8 mouse cellular contexts compared by ENCODE assay signal in the genomic region with DNA sequence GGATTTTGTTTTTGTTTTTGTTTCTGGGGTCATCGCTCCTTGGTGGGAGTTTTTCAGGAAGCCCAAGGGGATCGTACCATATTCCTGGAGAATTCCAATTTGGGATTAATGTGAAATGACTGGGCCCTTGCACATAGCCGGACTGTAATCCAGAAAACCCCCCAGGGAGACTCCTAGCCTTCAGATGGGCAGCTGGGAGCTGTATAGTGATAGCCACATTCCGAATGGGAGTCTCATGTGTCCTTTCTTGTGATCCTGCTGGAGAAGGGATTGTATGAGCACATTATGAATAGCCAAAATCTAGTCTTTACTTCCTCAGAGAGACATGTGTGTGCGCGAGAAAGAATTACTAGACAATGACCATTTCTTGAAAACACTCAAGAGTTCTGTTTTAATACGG. TPM values are rescaled to one million over a fixed set of nuclear protein-coding genes. Genes with fewer than 3 reads are reported as not detected.
A peak's percentile ranks its signal among the peaks of the same experiment; 100 is the strongest.
DNase-seq lines count a peak whose midpoint lies in the region; ATAC-seq and TF ChIP-seq lines count a peak whose summit lies in the region.

No protein-coding gene starts in this region.

- ATAC-seq in lung, embryonic 14.5 days (ENCODE audit: insufficient read depth): no peak
- ATAC-seq in forebrain, postnatal 0 days: no peak
- no peak for ATAC-seq in neural tube, embryonic 15.5 days (ENCODE audit: low FRiP score)

- H3K4me3 ChIP-seq in lung, embryonic 14.5 days (ENCODE audit: low read depth, low read length): peak overlapping the region; percentile 92
- peak overlapping the region; percentile 75 for H3K4me3 ChIP-seq in forebrain, postnatal 0 days (ENCODE audit: low read depth, low read length)
- H3K4me3 ChIP-seq in limb, embryonic 10.5 days: peak overlapping the region; percentile 90
- H3K4me3 ChIP-seq in neural tube, embryonic 15.5 days (replicated peaks): peak overlapping the region; percentile 95

- DNase-seq in lung, embryonic 14.5 days: peak; percentile 8
- DNase-seq in lung, postnatal 36 days: no peak
- no peak for DNase-seq in forebrain, postnatal 0 days
- DNase-seq in limb, embryonic 10.5 days (ENCODE audit: low spot score): no peak
- DNase-seq in frontal cortex, postnatal 36 days (ENCODE audit: low spot score in 2 of 2): no peak
- no peak for DNase-seq in c-Kit-positive CD71-positive TER-119-positive erythroid progenitor cells, embryonic 14.5 days (ENCODE audit: low spot score)
- no peak for DNase-seq in kidney, postnatal 36 days

- 49% methylated on average over 7 of the region's 7 CpGs for WGBS in lung, embryonic 14.5 days
- WGBS in forebrain, postnatal 0 days: 32% methylated on average over 7 of the region's 7 CpGs
- WGBS in limb, embryonic 10.5 days: 80% methylated on average over 7 of the region's 7 CpGs
- 33% methylated on average over 7 of the region's 7 CpGs for WGBS in neural tube, embryonic 15.5 days

- H3K36me3 ChIP-seq in lung, embryonic 14.5 days (ENCODE audit: insufficient read depth): 0 out of 2 replicates have a peak, but pooled peaks cover 6% of the 10 kb centered on the region
- no peaks in the 10 kb centered on the region for H3K36me3 ChIP-seq in forebrain, postnatal 0 days (ENCODE audit: insufficient read depth)
- H3K36me3 ChIP-seq in limb, embryonic 10.5 days: peaks cover 33% of the 10 kb centered on the region
- no peaks in the 10 kb centered on the region for H3K36me3 ChIP-seq in neural tube, embryonic 15.5 days

- H3K9me3 ChIP-seq in lung, embryonic 14.5 days (ENCODE audit: low read depth, low read length): no peaks in the 10 kb centered on the region
- no peaks in the 10 kb centered on the region for H3K9me3 ChIP-seq in forebrain, postnatal 0 days (ENCODE audit: low read length)
- no peaks in the 10 kb centered on the region for H3K9me3 ChIP-seq in limb, embryonic 10.5 days (replicated peaks)
- H3K9me3 ChIP-seq in neural tube, embryonic 15.5 days (replicated peaks): no peaks in the 10 kb centered on the region

- H3K27me3 ChIP-seq in lung, embryonic 14.5 days (ENCODE audit: insufficient read depth, low read length): no peaks in the 10 kb centered on the region
- H3K27me3 ChIP-seq in forebrain, postnatal 0 days (ENCODE audit: insufficient read depth, low read length): no peaks in the 10 kb centered on the region
- 0 out of 2 replicates have a peak, but pooled peaks cover 4% of the 10 kb centered on the region for H3K27me3 ChIP-seq in limb, embryonic 10.5 days (ENCODE audit: low read depth, poor library complexity, severe bottlenecking)
- H3K27me3 ChIP-seq in neural tube, embryonic 15.5 days (replicated peaks): no peaks in the 10 kb centered on the region

- H3K9ac ChIP-seq in lung, embryonic 14.5 days: peak overlapping the region; percentile 95
- H3K9ac ChIP-seq in forebrain, postnatal 0 days: peak overlapping the region; percentile 89
- peak overlapping the region; percentile 99 for H3K9ac ChIP-seq in neural tube, embryonic 15.5 days (replicated peaks)

- peak overlapping the region; percentile 81 for H3K4me2 ChIP-seq in lung, embryonic 14.5 days
- peak overlapping the region; percentile 72 for H3K4me2 ChIP-seq in forebrain, postnatal 0 days (ENCODE audit: low read depth)
- H3K4me2 ChIP-seq in neural tube, embryonic 15.5 days: peak overlapping the region; percentile 71

- no peak overlapping the region for H3K27ac ChIP-seq in lung, embryonic 14.5 days (ENCODE audit: low read depth)
- H3K27ac ChIP-seq in forebrain, postnatal 0 days (ENCODE audit: low read depth, low read length): peak overlapping the region; percentile 48; the same call in 1 of the 2 replicates
- no peak overlapping the region for H3K27ac ChIP-seq in limb, embryonic 10.5 days
- H3K27ac ChIP-seq in neural tube, embryonic 15.5 days (replicated peaks): peak overlapping the region; percentile 98

- peaks cover 10% of the 10 kb centered on the region for H3K4me1 ChIP-seq in lung, embryonic 14.5 days (ENCODE audit: insufficient read depth)
- H3K4me1 ChIP-seq in forebrain, postnatal 0 days (ENCODE audit: insufficient read depth): peaks cover 9% of the 10 kb centered on the region
- peaks cover 22% of the 10 kb centered on the region for H3K4me1 ChIP-seq in limb, embryonic 10.5 days
- peaks cover 44% of the 10 kb centered on the region for H3K4me1 ChIP-seq in neural tube, embryonic 15.5 days

- TF ChIP-seq CTCF in lung, embryonic 14.5 days (IDR thresholded peaks at IDR 0.05; ENCODE audit: low read depth): no peak
- TF ChIP-seq CTCF in forebrain, postnatal 0 days (IDR thresholded peaks at IDR 0.05; ENCODE audit: low read depth): no peak

RNA-seq across cellular contexts. Expression of gene Tulp4, which starts 1.9 kb away (rescaled TPM):
- polyA plus RNA-seq in lung, embryonic 14.5 days (2014; fragmentation: Nextera tagmentation; extraction: Ambion mirVana): 88.0 and 93.3 TPM in 2 replicates
- total RNA-seq in forebrain, postnatal 0 days (2014; rRNA removed): 380 and 417 TPM in 2 replicates
- 82.4 and 92.0 TPM in 2 replicates for polyA plus RNA-seq in forebrain, postnatal 0 days (2015; fragmentation: Nextera tagmentation; extraction: Ambion mirVana)
- 145 and 159 TPM in 2 replicates for polyA plus RNA-seq in limb, embryonic 10.5 days (2016; fragmentation: Nextera tagmentation; extraction: Ambion mirVana)
- polyA plus RNA-seq in neural tube, embryonic 15.5 days (2015; fragmentation: Nextera tagmentation; extraction: Ambion mirVana): 116 and 122 TPM in 2 replicates

RNA-seq across cellular contexts. Expression of gene Gtf2h5, which starts 28.6 kb away (rescaled TPM):
- polyA plus RNA-seq in lung, embryonic 14.5 days (2014; fragmentation: Nextera tagmentation; extraction: Ambion mirVana): 183 and 184 TPM in 2 replicates
- 81.9 and 93.2 TPM in 2 replicates for total RNA-seq in forebrain, postnatal 0 days (2014; rRNA removed)
- polyA plus RNA-seq in forebrain, postnatal 0 days (2015; fragmentation: Nextera tagmentation; extraction: Ambion mirVana): 240 and 271 TPM in 2 replicates
- 166 and 173 TPM in 2 replicates for polyA plus RNA-seq in limb, embryonic 10.5 days (2016; fragmentation: Nextera tagmentation; extraction: Ambion mirVana)
- polyA plus RNA-seq in neural tube, embryonic 15.5 days (2015; fragmentation: Nextera tagmentation; extraction: Ambion mirVana): 220 TPM in 2 replicates

RNA-seq across cellular contexts. Expression of gene Serac1, which starts 28.6 kb away (rescaled TPM):
- polyA plus RNA-seq in lung, embryonic 14.5 days (2014; fragmentation: Nextera tagmentation; extraction: Ambion mirVana): 4.7 and 4.8 TPM in 2 replicates
- 14.7 and 20.3 TPM in 2 replicates for total RNA-seq in forebrain, postnatal 0 days (2014; rRNA removed)
- 3.1 and 6.2 TPM in 2 replicates for polyA plus RNA-seq in forebrain, postnatal 0 days (2015; fragmentation: Nextera tagmentation; extraction: Ambion mirVana)
- polyA plus RNA-seq in limb, embryonic 10.5 days (2016; fragmentation: Nextera tagmentation; extraction: Ambion mirVana): 5.3 and 6.8 TPM in 2 replicates
- 12.3 and 13.1 TPM in 2 replicates for polyA plus RNA-seq in neural tube, embryonic 15.5 days (2015; fragmentation: Nextera tagmentation; extraction: Ambion mirVana)

Comparison
In these comparisons a context has a peak if more than half of its experiments do, and no peak if none do; other contexts are left out.
1. H3K27ac ChIP-seq: peak in forebrain, postnatal 0 days (single experiment) and neural tube, embryonic 15.5 days (single experiment); none in lung, embryonic 14.5 days (single experiment) and limb, embryonic 10.5 days (single experiment).
2. Peak in every context shown above with its lines, with median percentiles within 50 percentile points of each other: H3K4me2 ChIP-seq, H3K4me3 ChIP-seq and H3K9ac ChIP-seq.